Mouse (Mus musculus) adrenal gland (tissue): ENCODE measurements around the gene Srrt.
"Not testable (repeated sequence)": the region's sequence is repeated elsewhere in the genome, so short reads cannot be mapped to it uniquely, and the experiment has no call there.

Experiments used
- intact Hi-C: fragments of 180-260 bp; cut with DNase I; formaldehyde crosslinking; loops from one replicate; pipeline ENCODE4 v1.15.1; 2025

Srrt gene

GRCm38 (mm10) chr5:137303609-137304008 lies 3.9 kb downstream of the Srrt start:
- intact Hi-C loops, result no loop called here

GRCm38 (mm10) chr5:137301253-137301652 lies 6.2 kb downstream of the Srrt start:
- intact Hi-C loops, result no loop called here

GRCm38 (mm10) chr5:137299240-137299639 lies 8.2 kb downstream of the Srrt start:
- intact Hi-C loops, result no loop called here

GRCm38 (mm10) chr5:137297126-137297525 lies 10.3 kb downstream of the Srrt start:
- intact Hi-C loops, result no loop called here

- intact Hi-C loops, result no loop called here
Observed at GRCm38 (mm10) chr5:137295712-137296111, 11.8 kb downstream of the Srrt start.

- intact Hi-C loops, result no loop called here
Observed at GRCm38 (mm10) chr5:137295296-137295695, 12.2 kb downstream of the Srrt start.

GRCm38 (mm10) chr5:137294744-137295093 lies 12.8 kb downstream of the Srrt start:
- intact Hi-C loops, result loop anchor here (5.0 kb wide), 1 partner anchor 83 kb away; no protein-coding TSS in a partner anchor

- intact Hi-C loops, result loop anchor here (5.0 kb wide), 1 partner anchor 83 kb away; no protein-coding TSS in a partner anchor
Observed at GRCm38 (mm10) chr5:137293839-137294743, 13.4 kb downstream of the Srrt start, which contains the start of gene Ufsp1. TSS of gene Ufsp1 (plus strand) at chr5:137294629.

GRCm38 (mm10) chr5:137293282-137293681 lies 14.2 kb downstream of the Srrt start:
- intact Hi-C loops, result loop anchor here (5.0 kb wide), 1 partner anchor 84 kb away; no protein-coding TSS in a partner anchor

GRCm38 (mm10) chr5:137291381-137291926 lies 16.0 kb downstream of the Srrt start:
- intact Hi-C loops, result loop anchor here (5.0 kb wide), 1 partner anchor 86 kb away; no protein-coding TSS in a partner anchor

GRCm38 (mm10) chr5:137290677-137291076 lies 16.8 kb downstream of the Srrt start:
- intact Hi-C loops, result loop anchor here (5.0 kb wide), 1 partner anchor 87 kb away; no protein-coding TSS in a partner anchor

- intact Hi-C loops, result loop anchor here (5.0 kb wide), 1 partner anchor 88 kb away; no protein-coding TSS in a partner anchor
Observed at GRCm38 (mm10) chr5:137289591-137290365, 17.7 kb downstream of the Srrt start.

GRCm38 (mm10) chr5:137288999-137289470 lies 18.4 kb downstream of the Srrt start:
- intact Hi-C loops, result no loop called here

GRCm38 (mm10) chr5:137287953-137288743 lies 19.3 kb downstream of the Srrt start:
- intact Hi-C loops, result loop anchor here (2.0 kb wide), 1 partner anchor 165 kb away; no protein-coding TSS in a partner anchor

GRCm38 (mm10) chr5:137287032-137287952 lies 20.2 kb downstream of the Srrt start, which contains the start of gene Ache:
TSS of gene Ache (plus strand) at chr5:137287519.
- intact Hi-C loops, result loop anchor here (2.0 kb wide), 1 partner anchor 164 kb away; no protein-coding TSS in a partner anchor

GRCm38 (mm10) chr5:137286655-137287031 lies 20.8 kb downstream of the Srrt start:
- intact Hi-C loops, result loop anchor here (1.0 to 2.0 kb wide), 2 partner anchors 155 to 164 kb away; no protein-coding TSS in a partner anchor

- intact Hi-C loops, result loop anchor here (1.0 to 2.0 kb wide), 2 partner anchors 155 to 163 kb away; no protein-coding TSS in a partner anchor
Observed at GRCm38 (mm10) chr5:137285986-137286385, 21.5 kb downstream of the Srrt start.

- intact Hi-C loops, result no loop called here
Observed at GRCm38 (mm10) chr5:137285045-137285444, 22.4 kb downstream of the Srrt start.

- intact Hi-C loops, result not testable (repeated sequence)
Observed at GRCm38 (mm10) chr5:137284411-137284810, 23.1 kb downstream of the Srrt start.
